Mouse (Mus musculus): ENCODE data around the gene Zfp273.
"Not testable (repeated sequence)": the region's sequence is repeated elsewhere in the genome, so short reads cannot be mapped to it uniquely, and the experiment has no call there.

The Zfp273 gene

GRCm38 (mm10) chr13:67813710-67814660 lies at the start of gene Zfp273:
Gene Zfp273 (plus strand): TSS chr13:67813740.
- peak; percentile 71 to 73 for DNase-seq

DNA sequence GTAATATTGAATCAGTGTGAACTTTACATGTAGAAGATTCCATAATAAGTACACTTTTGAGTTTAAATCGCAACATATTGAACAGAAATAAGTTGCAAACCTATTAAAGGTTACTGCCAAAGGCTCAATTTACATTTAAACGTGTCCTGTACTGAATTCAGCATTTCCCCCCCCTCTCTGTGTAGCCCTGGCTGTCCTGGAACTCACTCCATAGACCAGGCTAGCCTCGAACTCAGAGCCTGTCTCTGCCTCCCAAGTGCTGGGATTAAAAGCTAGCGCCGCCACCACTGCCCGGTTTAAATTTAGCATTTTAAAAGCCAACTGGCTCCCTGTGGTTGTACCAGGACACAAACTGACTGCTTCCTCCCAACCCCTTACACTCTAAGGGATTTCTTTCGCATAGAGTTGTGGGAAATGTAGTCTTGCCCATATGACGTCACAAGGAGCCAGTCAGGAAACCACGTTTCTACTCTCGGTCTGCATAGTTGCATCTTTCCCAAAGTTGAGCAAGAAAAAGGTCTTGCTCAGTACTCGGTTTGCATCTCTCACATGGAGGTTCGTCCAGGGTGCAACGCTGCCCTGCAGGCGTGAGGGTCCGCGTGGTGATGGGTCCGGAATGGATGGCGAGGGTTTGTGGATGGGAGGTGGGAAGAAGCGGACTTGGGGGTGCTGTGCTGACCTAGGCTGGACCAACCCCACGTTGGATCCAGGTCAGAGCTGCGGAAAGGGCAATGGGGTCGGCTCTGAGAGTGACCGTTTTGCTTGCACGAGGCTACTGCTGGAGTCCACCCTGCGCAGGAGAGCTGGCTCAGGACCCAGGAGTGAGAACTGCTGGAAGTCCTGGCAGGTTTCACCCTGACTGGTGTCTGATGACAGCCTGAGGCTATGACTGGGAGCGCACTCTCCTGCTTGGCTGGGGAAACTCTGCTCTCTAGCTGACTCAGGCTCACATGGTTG lies 34.0 kb upstream of the Zfp273 start, which contains the start of gene Zfp493:
TSS of gene Zfp493 (plus strand) at position 429 of the 957 bp plus-strand sequence.
- peak; percentile 44 to 47 for DNase-seq

DNA sequence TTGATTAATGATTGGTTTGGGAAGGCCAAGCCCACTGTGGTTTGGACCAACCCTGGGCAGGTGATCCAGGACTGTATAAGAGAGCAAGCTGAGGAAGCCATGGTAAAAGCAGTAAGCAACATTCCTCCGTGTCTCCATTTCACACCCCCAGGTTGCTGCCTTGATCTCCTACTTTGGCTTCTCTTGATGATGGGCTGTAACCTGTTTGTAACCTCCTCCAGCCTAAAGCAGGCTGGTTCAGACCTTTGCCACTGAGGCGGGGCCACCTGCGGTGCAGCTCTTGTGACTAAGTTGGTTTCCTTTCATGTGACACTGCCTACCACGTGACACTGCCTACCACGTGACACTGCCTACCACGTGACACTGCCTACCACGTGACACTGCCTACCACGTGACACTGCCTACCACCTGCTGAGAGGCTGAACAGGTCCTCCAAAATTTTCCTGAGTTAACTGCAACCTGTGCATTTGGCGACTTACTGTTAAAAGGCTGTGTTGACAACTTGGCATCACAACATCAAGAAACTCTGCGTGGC lies 21.6 kb upstream of the Zfp273 start:
- no peak for DNase-seq

DNA sequence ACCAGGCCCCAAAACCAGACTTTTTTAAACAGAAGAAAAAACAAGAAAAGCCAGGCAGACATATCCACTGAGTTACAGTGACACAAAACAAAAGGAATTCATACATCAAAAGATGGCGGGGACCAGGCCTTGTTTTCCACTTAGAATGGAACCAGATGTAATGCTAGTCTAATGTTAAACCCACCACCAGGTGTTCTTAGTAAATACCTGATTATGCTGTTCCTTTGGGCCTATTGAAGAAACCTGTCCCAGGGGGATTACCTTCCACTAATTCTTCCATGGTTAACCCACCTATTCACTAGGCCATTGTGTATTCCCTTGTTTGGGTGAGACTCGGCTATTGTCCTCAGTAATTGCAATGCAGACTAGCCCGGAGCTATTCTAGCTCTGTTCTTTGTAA lies 14.9 kb upstream of the Zfp273 start:
- DNase-seq, result no peak

DNA sequence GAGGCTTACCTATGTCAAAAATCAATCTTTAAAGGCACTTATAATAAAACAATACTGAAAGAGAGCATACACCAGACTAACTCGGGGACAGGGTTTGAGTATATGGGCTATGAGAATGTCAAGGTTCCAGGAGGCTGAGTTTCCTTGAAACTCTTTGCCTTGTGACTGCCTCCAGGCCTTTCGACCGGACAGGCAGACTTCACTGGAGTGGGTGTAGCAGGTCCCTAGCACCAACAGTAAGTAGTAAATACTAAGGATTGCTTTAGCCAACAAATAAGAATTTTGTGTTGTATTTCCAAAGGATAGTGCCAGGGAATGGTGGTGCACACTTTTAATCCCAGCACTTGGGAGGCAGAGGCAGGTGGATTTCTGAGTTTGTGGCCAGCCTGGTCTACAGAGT lies 14.4 kb upstream of the Zfp273 start:
- not testable (repeated sequence) for DNase-seq

- DNase-seq, result no peak
Observed at GRCm38 (mm10) chr13:67811651-67812210, 1.8 kb upstream of the Zfp273 start.

GRCm38 (mm10) chr13:67812961-67813709 lies 405 bp upstream of the Zfp273 start:
- no peak for DNase-seq

- DNase-seq, result no peak
Observed at GRCm38 (mm10) chr13:67818636-67819035, 5.1 kb downstream of the Zfp273 start.

DNA sequence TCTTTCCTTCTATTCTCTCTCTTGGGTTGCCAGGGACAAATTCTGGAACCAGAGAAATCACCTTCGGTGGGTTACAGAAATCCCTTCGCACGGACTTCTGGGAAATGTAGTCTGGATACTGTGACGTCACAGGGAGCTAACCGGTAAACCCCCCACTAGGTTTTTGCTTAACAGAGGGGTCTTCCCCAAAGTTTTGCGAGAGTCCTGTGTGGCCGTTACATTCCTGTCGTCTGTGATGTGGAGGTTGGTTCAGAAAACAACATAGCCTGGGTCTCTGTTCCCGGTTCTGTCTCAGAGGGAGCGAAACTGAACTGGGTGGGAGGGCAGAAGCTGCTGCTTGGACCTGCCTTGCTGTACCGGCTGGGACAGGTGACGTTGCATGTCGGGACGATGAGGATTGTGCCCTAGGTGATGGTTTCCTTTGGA lies 17.4 kb downstream of the Zfp273 start, which contains the start of gene Gm10037:
TSS of gene Gm10037 (plus strand) at position 196 of the 426 bp plus-strand sequence.
- peak; percentile 39 to 48 for DNase-seq

- not testable (repeated sequence) for DNase-seq
Observed at GRCm38 (mm10) chr13:67833137-67833536, 19.6 kb downstream of the Zfp273 start.

GRCm38 (mm10) chr13:67843775-67844118 lies 30.2 kb downstream of the Zfp273 start:
- DNase-seq, result no peak

GRCm38 (mm10) chr13:67844119-67844852 lies 30.7 kb downstream of the Zfp273 start:
- DNase-seq, result peak in 1 of 2 experiments; percentile 18

DNA sequence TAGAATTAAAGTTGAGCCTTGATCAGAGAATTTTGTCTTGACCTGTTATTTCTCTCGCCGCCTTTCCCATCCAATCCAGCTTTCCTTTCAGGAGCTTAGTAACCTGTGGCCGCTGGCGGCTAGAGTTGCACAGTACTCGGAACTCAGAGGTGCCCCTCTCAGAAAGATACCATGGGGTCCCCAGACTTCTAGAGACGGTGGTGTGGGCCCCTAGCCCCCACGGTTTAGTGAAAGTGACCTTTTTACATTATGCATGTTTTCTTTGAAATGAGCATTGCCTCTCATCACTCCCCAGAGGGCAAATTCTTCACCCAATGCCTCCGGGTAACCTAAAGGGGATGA lies 31.3 kb downstream of the Zfp273 start:
- no peak for DNase-seq

GRCm38 (mm10) chr13:67850361-67850760 lies 36.8 kb downstream of the Zfp273 start:
- DNase-seq, result no peak

GRCm38 (mm10) chr13:67853130-67853529 lies 39.6 kb downstream of the Zfp273 start:
- no peak for DNase-seq

- DNase-seq, result no peak
Observed at GRCm38 (mm10) chr13:67853983-67854382, 40.4 kb downstream of the Zfp273 start.

DNA sequence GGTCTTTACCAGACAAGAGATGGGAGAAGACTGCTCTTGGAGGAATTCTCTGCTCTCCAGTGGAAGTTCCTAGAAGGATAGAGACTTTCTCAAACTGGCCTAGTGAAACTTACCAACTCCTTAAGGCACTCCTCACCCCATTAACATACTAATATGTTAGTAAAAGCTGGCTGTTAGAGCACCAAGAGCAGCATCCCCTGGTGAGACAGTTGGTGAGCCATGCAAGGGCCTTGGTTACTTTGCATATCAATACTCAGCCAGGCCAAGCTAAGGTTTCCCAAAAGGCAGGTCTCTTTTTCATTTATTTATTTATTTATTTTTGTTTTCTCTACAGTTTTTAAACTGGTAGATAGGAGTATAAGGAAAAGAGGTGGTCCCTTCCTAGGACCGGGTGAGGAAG lies 43.8 kb downstream of the Zfp273 start:
- no peak for DNase-seq

GRCm38 (mm10) chr13:67862508-67862907 lies 49.0 kb downstream of the Zfp273 start:
- DNase-seq, result no peak

- no peak for DNase-seq
Observed at GRCm38 (mm10) chr13:67863026-67863425, 49.5 kb downstream of the Zfp273 start, which contains the start of gene BC048507. Gene BC048507 (plus strand): TSS chr13:67863326.

DNA sequence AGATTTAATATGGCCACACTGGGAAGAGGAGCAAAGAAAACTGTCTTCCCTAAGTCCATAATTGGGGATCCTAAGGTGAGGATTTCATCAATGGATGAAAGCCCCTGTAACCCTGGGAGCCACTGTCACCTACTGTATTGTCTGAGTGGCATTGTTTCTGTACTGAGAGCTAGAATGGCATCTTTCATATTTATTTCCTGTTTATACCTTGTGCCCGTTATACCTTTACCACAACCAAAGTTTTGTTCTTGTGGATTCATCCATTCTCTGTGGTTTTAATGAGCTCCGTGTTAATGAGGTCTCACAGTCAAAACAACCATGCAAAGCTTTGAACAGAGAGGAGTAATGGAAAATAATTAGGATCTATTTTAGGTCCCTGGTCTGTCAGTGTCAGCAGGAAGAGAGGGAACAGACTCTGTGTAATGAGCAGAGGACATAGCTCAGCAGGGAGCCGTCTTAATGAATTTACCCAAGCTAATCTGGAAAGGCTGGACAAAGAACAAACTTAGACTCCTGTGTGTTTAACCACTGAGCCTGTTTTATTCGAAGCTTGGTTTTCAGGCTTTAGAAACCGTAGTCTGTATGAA lies 51.3 kb downstream of the Zfp273 start:
- no peak for DNase-seq

GRCm38 (mm10) chr13:67867899-67868298 lies 54.4 kb downstream of the Zfp273 start:
- no peak for DNase-seq
